Mouse (Mus musculus) WW6 (cell line): Measurements from ENCODE around the gene Scai.
A peak's percentile ranks its signal among the peaks of the same experiment; 100 is the strongest.
"Not testable (repeated sequence)": the region's sequence is repeated elsewhere in the genome, so short reads cannot be mapped to it uniquely, and the experiment has no call there.

Experiments
- DNase-seq: peaks from one replicate; pipeline ENCODE4 v3.0.0-alpha.2; 2013; ENCODE audit warnings: low read depth, low spot score

The Scai gene

GRCm38 (mm10) chr2:39190561-39191056, at the start of gene Scai:
Gene Scai (minus strand): TSS chr2:39190734.
- DNase-seq = peak; percentile 97

GRCm38 (mm10) chr2:39226731-39227130, 36.2 kb upstream of the Scai start:
- no peak for DNase-seq

- DNase-seq = peak; percentile 89
Measured at GRCm38 (mm10) chr2:39226019-39226640, 35.6 kb upstream of the Scai start, which contains the start of gene Ppp6c. Gene Ppp6c (minus strand): TSS chr2:39226451.

GRCm38 (mm10) chr2:39225331-39226018, 34.9 kb upstream of the Scai start:
- DNase-seq = not testable (repeated sequence)

- DNase-seq = no peak
Measured at GRCm38 (mm10) chr2:39224621-39225020, 34.1 kb upstream of the Scai start.

- no peak for DNase-seq
Measured at GRCm38 (mm10) chr2:39220010-39220409, 29.5 kb upstream of the Scai start.

DNA sequence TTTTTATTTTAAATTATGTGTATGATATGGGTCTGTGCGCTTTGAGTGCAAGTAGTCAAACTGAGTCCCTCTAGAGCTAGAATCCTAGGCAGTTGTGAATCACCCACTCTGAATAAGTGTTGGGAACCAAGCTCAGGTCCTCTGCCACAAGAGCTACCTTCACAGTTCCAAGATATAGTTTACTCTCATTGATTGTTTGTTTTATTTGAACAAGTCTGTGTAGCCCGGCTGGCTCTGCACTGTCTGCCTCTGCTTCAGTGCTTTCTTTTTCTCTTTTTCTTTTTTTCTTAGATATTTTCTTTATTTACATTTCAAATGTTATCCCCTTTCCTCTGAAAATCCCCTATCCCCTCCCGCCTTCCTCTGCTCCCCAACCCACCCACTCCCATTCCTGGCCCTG, 28.5 kb upstream of the Scai start:
- no peak for DNase-seq

DNA sequence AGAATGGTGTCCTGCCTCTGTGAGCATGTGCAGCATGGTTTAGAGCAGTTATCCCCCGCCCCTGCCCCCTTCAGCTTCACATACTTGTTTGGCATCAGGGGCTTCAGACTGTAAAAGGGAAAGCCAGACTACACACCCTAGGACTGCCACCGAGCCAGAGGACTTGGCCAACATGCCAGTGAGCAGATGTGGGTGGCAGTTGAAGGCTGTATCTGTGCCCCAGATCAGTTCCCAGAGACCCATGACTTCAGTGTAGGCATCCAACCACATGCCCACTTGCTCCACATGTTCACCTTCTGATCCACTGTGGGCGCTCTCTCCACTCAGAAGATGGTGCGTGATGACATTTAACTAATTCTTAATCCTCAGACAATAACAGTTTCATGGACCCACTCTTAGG, 26.6 kb upstream of the Scai start:
- DNase-seq = no peak

GRCm38 (mm10) chr2:39210738-39211137, 20.2 kb upstream of the Scai start:
- no peak for DNase-seq

DNA sequence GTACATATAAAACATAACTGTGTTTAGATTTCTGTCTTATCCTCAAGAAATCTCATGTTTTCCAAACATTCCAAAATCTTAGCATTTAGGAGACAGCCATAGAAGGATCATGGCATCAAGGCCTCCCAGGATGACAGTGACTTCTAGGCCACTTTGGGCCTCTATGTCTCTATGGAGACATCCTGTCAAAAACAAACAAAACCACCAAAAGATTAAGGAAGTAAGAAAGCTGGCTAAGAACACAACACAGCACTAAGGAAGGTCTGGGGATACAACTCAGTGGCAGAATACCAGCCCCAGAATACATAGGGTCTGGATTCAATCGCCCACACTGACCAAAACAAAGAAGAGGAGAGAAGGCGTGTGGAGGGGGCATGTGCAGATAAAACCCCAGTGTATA, 12.8 kb upstream of the Scai start:
- DNase-seq = no peak

GRCm38 (mm10) chr2:39194809-39195208, 4.3 kb upstream of the Scai start:
- no peak for DNase-seq

GRCm38 (mm10) chr2:39189961-39190560, 473 bp downstream of the Scai start:
- peak; percentile 28 for DNase-seq

GRCm38 (mm10) chr2:39185942-39186341, 4.6 kb downstream of the Scai start:
- DNase-seq = no peak

DNA sequence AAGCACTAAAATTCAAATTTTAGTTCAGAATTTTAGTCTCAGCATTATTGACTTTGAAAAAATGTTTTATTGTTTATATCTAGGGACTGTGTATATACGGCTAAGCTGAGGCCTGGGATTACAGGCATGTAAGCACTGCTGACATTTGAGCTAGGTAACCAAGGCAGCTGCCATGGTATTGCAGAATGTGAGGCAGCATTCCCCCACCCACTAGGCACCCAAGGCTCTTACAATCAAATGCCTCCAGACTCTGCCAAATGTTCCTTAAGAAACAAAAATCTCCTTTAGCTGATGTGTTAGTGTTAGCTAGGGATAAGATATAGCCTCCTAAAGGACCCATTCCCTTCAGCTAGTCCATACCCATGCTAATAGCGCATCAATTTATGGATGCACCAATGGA, 6.9 kb downstream of the Scai start:
- DNase-seq = no peak

- no peak for DNase-seq
Measured at GRCm38 (mm10) chr2:39160996-39161395, 29.5 kb downstream of the Scai start.

DNA sequence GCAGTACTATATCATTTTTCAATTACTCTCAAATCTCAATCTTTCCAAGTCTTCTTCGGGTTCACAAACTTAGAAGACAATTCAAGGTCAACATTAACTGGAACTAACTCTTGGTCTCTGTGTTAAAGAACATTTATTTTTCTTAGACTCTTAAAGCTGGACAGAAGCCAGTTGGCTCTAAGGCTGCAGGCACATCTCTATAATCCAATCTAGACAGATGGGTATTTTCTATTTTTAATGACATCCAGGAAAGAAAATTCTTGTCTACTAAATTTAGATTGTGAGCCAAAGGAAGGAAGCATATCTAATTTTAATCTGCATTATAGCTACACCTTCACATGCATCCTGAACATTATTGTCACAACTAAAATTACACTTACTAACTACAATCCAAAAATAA, 32.6 kb downstream of the Scai start:
- no peak for DNase-seq

- DNase-seq = no peak
Measured at GRCm38 (mm10) chr2:39156821-39157220, 33.7 kb downstream of the Scai start.

DNA sequence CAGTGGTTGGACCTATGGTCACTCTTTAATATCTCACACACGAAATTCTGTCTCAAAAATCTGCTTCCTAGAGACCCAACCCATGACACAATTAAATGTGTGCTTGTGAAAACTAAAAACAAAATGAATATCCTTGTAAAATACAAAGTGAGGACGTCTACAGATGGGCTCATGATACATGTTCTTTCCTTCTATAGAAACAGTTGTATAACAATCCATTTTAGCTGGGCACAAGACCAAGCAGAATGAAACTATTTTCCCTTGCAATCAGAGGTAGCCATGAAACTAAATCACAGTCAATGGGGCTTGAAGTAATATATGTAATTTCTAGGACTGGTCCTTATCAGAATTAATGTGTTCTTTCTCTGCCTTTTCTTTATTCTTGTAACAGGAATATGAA, 39.6 kb downstream of the Scai start:
- DNase-seq = no peak

DNA sequence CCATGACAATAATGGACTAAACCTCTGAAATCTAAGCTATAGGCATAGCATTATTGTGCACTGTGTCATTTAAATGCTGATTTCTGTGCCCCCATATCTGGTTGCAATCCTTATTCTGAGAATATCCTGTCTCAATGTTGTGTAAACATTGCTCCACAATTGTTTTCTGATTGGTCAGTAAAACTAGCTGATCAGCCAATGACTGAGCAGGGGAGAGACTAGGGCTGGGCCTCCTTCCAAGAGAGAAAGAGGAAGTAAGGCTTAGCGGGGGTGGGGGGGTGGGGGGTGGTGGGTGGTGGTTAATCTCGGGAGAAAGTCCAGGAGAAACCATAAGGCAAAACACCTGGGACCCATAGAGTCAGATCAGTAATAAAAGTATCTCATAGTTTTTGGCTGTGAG, 42.5 kb downstream of the Scai start:
- no peak for DNase-seq

DNA sequence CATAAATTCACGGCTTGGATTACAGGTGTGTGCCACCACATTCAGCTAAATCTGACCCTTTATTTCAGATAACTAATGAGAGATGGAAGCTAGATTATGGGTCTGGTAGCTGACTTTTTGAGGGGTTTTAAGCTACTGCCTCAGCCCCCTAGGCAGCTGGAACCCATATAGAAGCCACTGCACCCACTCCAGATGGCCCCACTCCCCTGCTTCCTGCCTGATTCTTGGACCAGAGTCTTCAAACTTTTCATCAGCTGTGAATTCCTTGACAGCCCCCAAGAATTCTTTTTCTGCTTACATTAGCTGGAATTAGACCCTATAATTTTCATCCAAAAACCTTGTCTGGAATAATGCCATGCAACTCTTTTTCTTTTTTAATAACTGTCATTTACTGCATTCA, 44.1 kb downstream of the Scai start:
- DNase-seq = no peak

GRCm38 (mm10) chr2:39142357-39142948, 48.1 kb downstream of the Scai start:
- no peak for DNase-seq
